ENCODE assay signal across 8 mouse cellular contexts in genomic region chr19:5804371-5804899, GRCm38 (mm10). TPM values are rescaled to one million over a fixed set of nuclear protein-coding genes. Genes with fewer than 3 reads are reported as not detected.
DNase-seq lines count a peak whose midpoint lies in the region; ATAC-seq and TF ChIP-seq lines count a peak whose summit lies in the region.

No protein-coding gene starts in this region.

- no peaks in the 10 kb centered on the region for H3K9me3 ChIP-seq in forebrain, embryonic 10.5 days
- H3K9me3 ChIP-seq in limb, embryonic 12.5 days, result no peaks in the 10 kb centered on the region

- H3K27ac ChIP-seq in liver, adult 2 months (replicated peaks; ENCODE audit: insufficient read depth, low read depth, low read length), result peak overlapping the region; percentile 90
- H3K27ac ChIP-seq in forebrain, embryonic 10.5 days, result peak overlapping the region; percentile 98
- peak overlapping the region; percentile 99 for H3K27ac ChIP-seq in limb, embryonic 12.5 days

- H3K4me2 ChIP-seq in limb, embryonic 12.5 days, result peak overlapping the region; percentile 70

- peaks cover 10% of the 10 kb centered on the region for H3K4me1 ChIP-seq in liver, adult 2 months (ENCODE audit: control insufficient read depth, insufficient read depth, low read length)
- H3K4me1 ChIP-seq in forebrain, embryonic 10.5 days, result peaks cover 66% of the 10 kb centered on the region
- peaks cover 41% of the 10 kb centered on the region for H3K4me1 ChIP-seq in limb, embryonic 12.5 days (replicated peaks)

- peaks cover 8% of the 10 kb centered on the region; the same call in 1 of the 2 replicates for H3K79me2 ChIP-seq in liver, adult 2 months (ENCODE audit: control insufficient read depth, insufficient read depth, low read length)

- ATAC-seq in limb, embryonic 12.5 days (ENCODE audit: insufficient number of reproducible peaks, insufficient read depth, low FRiP score, low TSS enrichment, low read depth), result no peak

- 65% methylated on average over 8 of the region's 8 CpGs for WGBS in liver, adult 2 months
- 29% methylated on average over 8 of the region's 8 CpGs for WGBS in forebrain, embryonic 10.5 days
- WGBS in limb, embryonic 12.5 days, result 12% methylated on average over 8 of the region's 8 CpGs

- H3K27me3 ChIP-seq in liver, adult 2 months (ENCODE audit: control insufficient read depth, insufficient read depth, low read length), result no peaks in the 10 kb centered on the region
- no peaks in the 10 kb centered on the region for H3K27me3 ChIP-seq in forebrain, embryonic 10.5 days (ENCODE audit: poor library complexity, severe bottlenecking)
- H3K27me3 ChIP-seq in limb, embryonic 12.5 days, result no peaks in the 10 kb centered on the region

- TF ChIP-seq CTCF in liver, adult 2 months (IDR thresholded peaks at IDR 0.05; ENCODE audit: low read depth, low read length), result no peak

- peak overlapping the region; percentile 77; the same call in 1 of the 2 replicates for H3K9ac ChIP-seq in liver, adult 2 months (ENCODE audit: low read depth, low read length)
- peak overlapping the region; percentile 79 for H3K9ac ChIP-seq in limb, embryonic 12.5 days (replicated peaks)

- H3K36me3 ChIP-seq in liver, adult 2 months (ENCODE audit: control insufficient read depth, insufficient read depth, low read length), result no peaks in the 10 kb centered on the region
- H3K36me3 ChIP-seq in forebrain, embryonic 10.5 days (replicated peaks), result peaks cover 18% of the 10 kb centered on the region
- no peaks in the 10 kb centered on the region for H3K36me3 ChIP-seq in limb, embryonic 12.5 days

- no peak overlapping the region for H3K4me3 ChIP-seq in liver, adult 2 months (ENCODE audit: insufficient read depth, low read depth, low read length)
- H3K4me3 ChIP-seq in forebrain, embryonic 10.5 days, result peak overlapping the region; percentile 98
- peak overlapping the region; percentile 75; the same call in 1 of the 2 replicates for H3K4me3 ChIP-seq in limb, embryonic 12.5 days (replicated peaks)

- TF ChIP-seq POLR2A in liver, adult 2 months (IDR thresholded peaks at IDR 0.05; ENCODE audit: extremely low read depth, insufficient read depth, low read length), result no peak

- DNase-seq in adrenal gland, adult 2 months, result peak; percentile 44
- no peak for DNase-seq in adrenal gland, postnatal 10 days
- peak; percentile 17 for DNase-seq in liver, adult 2 months (ENCODE audit: extremely low read depth, low read depth, low spot score)
- DNase-seq in liver, result no peak
- DNase-seq in forebrain, embryonic 10.5 days (ENCODE audit: extremely low spot score, low spot score), result no peak
- DNase-seq in right cerebral cortex, postnatal 25 days, result peak; percentile 73
- DNase-seq in ovary, postnatal 10 days (ENCODE audit: low spot score), result no peak

RNA-seq across cellular contexts. Expression of gene Scyl1, which starts 33.2 kb away (rescaled TPM):
- total RNA-seq in adrenal gland, adult 2 months (2021), result 100 to 1,000 TPM; 106 to 109 TPM
- 119 and 125 TPM in 2 replicates for polyA plus RNA-seq in adrenal gland, adult 2 months (2012; rRNA removed)
- 10 to 100 TPM; 86.7 to 96.5 TPM for total RNA-seq in adrenal gland, postnatal 10 days (2021)
- total RNA-seq in liver, adult 2 months (2014; rRNA removed), result 28.9 and 35.9 TPM in 2 replicates
- polyA plus RNA-seq in liver, adult 2 months (2012; rRNA removed), result 40.9 and 46.6 TPM in 2 replicates
- 63.4 and 64.6 TPM in 2 replicates for polyA plus RNA-seq in forebrain, embryonic 10.5 days (2016; fragmentation: Nextera tagmentation; extraction: Ambion mirVana)
- 74.9 and 78.0 TPM in 2 replicates for polyA plus RNA-seq in limb, embryonic 12.5 days (2016; fragmentation: Nextera tagmentation; extraction: Ambion mirVana)

Comparison
In these comparisons a context has a peak if more than half of its experiments do, and no peak if none do; other contexts are left out.
1. DNase-seq: peak in adrenal gland, adult 2 months (single experiment), liver, adult 2 months (single experiment) and right cerebral cortex, postnatal 25 days (single experiment); none in adrenal gland, postnatal 10 days (single experiment), liver (single experiment), forebrain, embryonic 10.5 days (single experiment) and ovary, postnatal 10 days (single experiment).
2. Peak in every context shown above with its lines, with median percentiles within 50 percentile points of each other: H3K27ac ChIP-seq.